Mouse (Mus musculus): ENCODE results near the gene Vax1. TPM values are rescaled to one million over a fixed set of nuclear protein-coding genes. Genes with fewer than 3 reads are reported as not detected.

The Vax1 gene
- polyA plus RNA-seq, 1 experiment from 2014 or later = 0.89 TPM

DNA sequence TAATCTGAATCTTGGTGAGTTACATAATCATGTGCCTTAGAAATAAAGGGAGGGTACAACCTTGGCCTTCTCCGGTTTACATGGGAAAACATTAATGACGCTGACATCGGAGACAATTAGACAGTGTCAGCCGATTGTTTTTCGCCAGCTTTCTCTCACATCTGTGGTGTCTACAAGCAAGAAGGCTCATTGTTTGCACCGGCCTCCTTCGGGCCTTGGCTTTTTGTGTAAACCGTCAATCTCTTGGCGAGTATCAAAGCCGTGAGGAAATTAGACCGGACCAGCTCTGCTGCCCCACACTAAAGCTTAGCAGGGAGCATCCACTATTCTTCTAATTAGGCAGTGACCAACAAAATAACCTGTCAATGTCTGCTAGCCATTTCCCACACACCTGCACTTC lies 36.7 kb downstream of the Vax1 start:
- H3K9ac ChIP-seq (replicated peaks; ENCODE audit: low read depth, low read length) = no peak overlapping the region
- H3K27me3 ChIP-seq (replicated peaks; ENCODE audit: control insufficient read depth, insufficient read depth, low read length) = 0 out of 2 replicates have a peak, but pooled peaks cover under 1% of the 10 kb centered on the region
- H3K4me2 ChIP-seq (ENCODE audit: low read length) = no peak overlapping the region
- no peaks in the 10 kb centered on the region for H3K36me3 ChIP-seq (ENCODE audit: control insufficient read depth, insufficient read depth)
- H3K27ac ChIP-seq (ENCODE audit: low read length) = no peak overlapping the region
- no peaks in the 10 kb centered on the region for H3K9me3 ChIP-seq (ENCODE audit: control insufficient read depth, low read length)
- WGBS = 5% methylated on average over 11 of the region's 11 CpGs
- peaks cover 24% of the 10 kb centered on the region for H3K4me1 ChIP-seq (replicated peaks; ENCODE audit: control insufficient read depth, insufficient read depth, low read length)
- 0 out of 2 replicates have a peak, but pooled peaks have one; percentile 30 for ATAC-seq
- H3K4me3 ChIP-seq (replicated peaks; ENCODE audit: low read length) = no peak overlapping the region

DNA sequence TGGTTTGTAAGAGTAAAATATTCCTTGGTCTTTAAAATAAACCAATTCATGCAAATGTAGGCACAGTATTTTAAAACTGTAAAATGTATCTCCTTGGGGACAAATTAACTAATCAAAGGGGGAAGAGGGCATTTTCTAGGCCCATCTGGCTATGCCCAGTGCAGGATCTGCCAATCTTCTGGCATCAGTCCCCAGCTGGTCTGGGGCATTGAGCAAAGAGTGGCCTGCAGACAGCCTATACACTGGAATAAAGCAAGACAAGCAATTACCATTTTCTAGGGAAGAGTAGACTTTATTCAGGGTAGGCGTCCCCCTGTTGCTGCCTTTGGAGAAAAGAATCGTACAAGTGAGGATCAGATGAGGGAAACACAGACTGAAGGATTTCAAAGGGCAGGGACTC lies 40.2 kb downstream of the Vax1 start:
- no peak overlapping the region for H3K9ac ChIP-seq (replicated peaks; ENCODE audit: low read depth, low read length)
- H3K4me3 ChIP-seq (replicated peaks; ENCODE audit: low read length) = no peak overlapping the region
- no peaks in the 10 kb centered on the region for H3K9me3 ChIP-seq (ENCODE audit: control insufficient read depth, low read length)
- no peak overlapping the region for H3K27ac ChIP-seq (ENCODE audit: low read length)
- peaks cover 20% of the 10 kb centered on the region for H3K4me1 ChIP-seq (replicated peaks; ENCODE audit: control insufficient read depth, insufficient read depth, low read length)
- no peaks in the 10 kb centered on the region for H3K36me3 ChIP-seq (ENCODE audit: control insufficient read depth, insufficient read depth)
- WGBS = 18% methylated on average over 2 of the region's 2 CpGs
- no peaks in the 10 kb centered on the region for H3K27me3 ChIP-seq (replicated peaks; ENCODE audit: control insufficient read depth, insufficient read depth, low read length)
- no peak for ATAC-seq
- H3K4me2 ChIP-seq (ENCODE audit: low read length) = no peak overlapping the region

DNA sequence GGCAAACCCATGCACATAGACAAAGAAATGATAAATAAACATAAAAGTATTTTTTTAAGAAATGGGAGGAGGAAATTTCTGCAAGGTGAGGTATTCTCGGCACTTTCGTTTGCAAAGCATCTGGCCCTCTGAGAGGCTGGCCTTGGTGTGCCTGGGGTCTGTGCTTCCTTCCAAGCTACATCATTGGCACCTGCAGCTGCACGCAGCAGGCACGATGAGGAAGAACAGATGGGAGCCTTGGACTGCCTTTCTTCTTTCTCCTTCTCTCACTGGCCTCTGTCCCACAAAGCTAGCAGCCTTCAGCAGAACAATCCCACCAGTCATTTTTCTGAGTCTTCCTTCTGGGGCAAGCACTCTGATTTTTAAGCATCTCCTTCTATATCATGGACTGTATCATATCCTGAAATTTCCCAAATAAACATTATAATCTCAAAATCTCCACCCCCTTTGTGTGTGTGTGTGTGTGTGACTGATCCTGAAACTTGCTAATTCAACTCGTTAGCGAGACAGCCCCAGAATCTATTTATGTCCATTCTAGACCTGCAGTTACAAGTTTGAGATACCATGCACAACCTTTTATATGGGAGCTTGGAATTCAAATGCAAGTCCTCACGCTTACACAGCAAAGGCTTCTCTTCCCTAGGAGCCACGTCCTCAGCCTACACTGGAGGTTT lies 41.2 kb downstream of the Vax1 start:
- ATAC-seq = peak; percentile 58; the same call in 1 of the 2 replicates
- no peaks in the 10 kb centered on the region for H3K27me3 ChIP-seq (replicated peaks; ENCODE audit: control insufficient read depth, insufficient read depth, low read length)
- H3K4me3 ChIP-seq (replicated peaks; ENCODE audit: low read length) = no peak overlapping the region
- no peaks in the 10 kb centered on the region for H3K36me3 ChIP-seq (ENCODE audit: control insufficient read depth, insufficient read depth)
- no peaks in the 10 kb centered on the region for H3K9me3 ChIP-seq (ENCODE audit: control insufficient read depth, low read length)
- WGBS = 41% methylated on average over 8 of the region's 8 CpGs
- H3K9ac ChIP-seq (replicated peaks; ENCODE audit: low read depth, low read length) = no peak overlapping the region
- peak overlapping the region; percentile 19; the same call in 1 of the 2 replicates for H3K27ac ChIP-seq (ENCODE audit: low read length)
- no peak overlapping the region for H3K4me2 ChIP-seq (ENCODE audit: low read length)
- H3K4me1 ChIP-seq (replicated peaks; ENCODE audit: control insufficient read depth, insufficient read depth, low read length) = peaks cover 13% of the 10 kb centered on the region

DNA sequence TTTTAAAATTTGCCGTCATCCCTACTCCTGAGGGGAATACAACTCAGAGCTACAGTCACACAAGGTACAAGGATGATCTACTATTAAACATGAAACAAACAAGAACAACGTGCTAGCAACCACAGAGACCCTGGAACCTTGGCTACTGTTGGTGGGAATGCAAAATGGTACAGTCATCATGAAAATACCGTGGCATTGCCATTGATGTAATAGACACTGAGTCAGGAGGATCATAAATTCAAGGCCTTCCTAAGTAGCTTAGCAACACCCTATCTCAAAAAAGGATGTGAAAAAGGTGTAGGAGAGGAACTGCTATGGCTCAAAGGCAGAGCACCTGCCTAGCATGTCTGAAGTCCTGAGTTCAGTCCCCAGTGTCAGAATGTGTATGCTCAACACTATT lies 42.4 kb downstream of the Vax1 start:
- 88% methylated on average over 3 of the region's 3 CpGs for WGBS
- no peaks in the 10 kb centered on the region for H3K27me3 ChIP-seq (replicated peaks; ENCODE audit: control insufficient read depth, insufficient read depth, low read length)
- ATAC-seq = no peak

More for the DNA sequence above, 42.4 kb downstream of the Vax1 start:
- H3K4me1 ChIP-seq (replicated peaks; ENCODE audit: control insufficient read depth, insufficient read depth, low read length) = peaks cover 6% of the 10 kb centered on the region
- H3K36me3 ChIP-seq (ENCODE audit: control insufficient read depth, insufficient read depth) = no peaks in the 10 kb centered on the region
- H3K9me3 ChIP-seq (ENCODE audit: control insufficient read depth, low read length) = no peaks in the 10 kb centered on the region
- no peak overlapping the region for H3K9ac ChIP-seq (replicated peaks; ENCODE audit: low read depth, low read length)
- no peak overlapping the region for H3K4me2 ChIP-seq (ENCODE audit: low read length)
- no peak overlapping the region for H3K27ac ChIP-seq (ENCODE audit: low read length)
- H3K4me3 ChIP-seq (replicated peaks; ENCODE audit: low read length) = no peak overlapping the region

Other genes with a start within 250 kb of the Vax1 start
- 1.6 and 1.7 TPM in 2 replicates for gene Eno4, start 226.6 kb downstream of the Vax1 start, polyA plus RNA-seq (2015; fragmentation: Nextera tagmentation; extraction: Ambion mirVana)
- 67.5 and 69.7 TPM in 2 replicates for gene Hspa12a, start 226.4 kb downstream of the Vax1 start, polyA plus RNA-seq (2015; fragmentation: Nextera tagmentation; extraction: Ambion mirVana)
- 78.5 and 86.5 TPM in 2 replicates for gene Shtn1, start 94.0 kb downstream of the Vax1 start, polyA plus RNA-seq (2015; fragmentation: Nextera tagmentation; extraction: Ambion mirVana)
- not detected in 2 replicates for gene Kcnk18, start 49.2 kb upstream of the Vax1 start, polyA plus RNA-seq (2015; fragmentation: Nextera tagmentation; extraction: Ambion mirVana)
- 19.8 and 21.0 TPM in 2 replicates for gene Slc18a2, start 90.8 kb upstream of the Vax1 start, polyA plus RNA-seq (2015; fragmentation: Nextera tagmentation; extraction: Ambion mirVana)
- 4.7 and 5.1 TPM in 2 replicates for gene Rps12-ps3, start 152.2 kb upstream of the Vax1 start, polyA plus RNA-seq (2015; fragmentation: Nextera tagmentation; extraction: Ambion mirVana)
- gene Pdzd8, start 175.7 kb upstream of the Vax1 start, polyA plus RNA-seq (2015; fragmentation: Nextera tagmentation; extraction: Ambion mirVana) = 8.0 and 8.4 TPM in 2 replicates